Mouse (Mus musculus) myocyte (in vitro differentiated cells): Measurements from ENCODE around the gene Nubpl.

Experiments used
- CEBPB ChIP-seq: IDR thresholded peaks from 2 replicates; pipeline ENCODE4 v1.6.1; 2011; ENCODE audit warnings: mild to moderate bottlenecking, moderate library complexity; ENCODE audit not compliant: poor library complexity, insufficient read depth, severe bottlenecking
- MAX ChIP-seq: IDR thresholded peaks from one replicate; pipeline ENCODE4 v1.6.1; 2011; ENCODE audit warnings: low read depth, mild to moderate bottlenecking, control low read depth
- POLR2A ChIP-seq: IDR thresholded peaks from one replicate; pipeline ENCODE4 v1.6.1; 2011; ENCODE audit warnings: low read depth, mild to moderate bottlenecking, control low read depth, moderate library complexity; ENCODE audit not compliant: insufficient read length
- POLR2AphosphoS2 ChIP-seq: IDR thresholded peaks from one replicate; pipeline ENCODE4 v1.6.1; 2011; ENCODE audit warnings: low read depth, control low read depth; ENCODE audit not compliant: insufficient read length
- REST ChIP-seq: IDR thresholded peaks from one replicate; pipeline ENCODE4 v1.6.1; 2011; ENCODE audit warnings: mild to moderate bottlenecking, control low read depth, moderate library complexity; ENCODE audit not compliant: insufficient read depth, insufficient read length
- TCF12 ChIP-seq: IDR thresholded peaks from one replicate; pipeline ENCODE4 v1.6.1; 2011; ENCODE audit warnings: mild to moderate bottlenecking, control low read depth; ENCODE audit not compliant: poor library complexity, insufficient read depth, severe bottlenecking
- TCF3 ChIP-seq: IDR thresholded peaks from one replicate; pipeline ENCODE4 v1.6.1; 2011; ENCODE audit warnings: low read depth, control low read depth; ENCODE audit not compliant: insufficient read length
- USF1 ChIP-seq: IDR thresholded peaks from one replicate; pipeline ENCODE4 v1.6.1; 2011; ENCODE audit warnings: low read depth, mild to moderate bottlenecking, control low read depth, moderate library complexity

- TF ChIP-seq POLR2A: no peak
- TF ChIP-seq USF1: no peak
- no peak for TF ChIP-seq TCF12
- TF ChIP-seq POLR2AphosphoS2: no peak
- TF ChIP-seq CEBPB: no peak
- no peak for TF ChIP-seq TCF3
- no peak for TF ChIP-seq MAX
- TF ChIP-seq REST: no peak
Measured at GRCm38 (mm10) chr12:52247438-52247837, 149.9 kb downstream of the Nubpl start.
